Mouse (Mus musculus) midbrain, embryonic 14.5 days (tissue): ENCODE data around the gene Dennd5b. TPM values are rescaled to one million over a fixed set of nuclear protein-coding genes. Genes with fewer than 3 reads are reported as not detected.

Source experiments
- ATAC-seq: fragments of 200-750 bp; cut with Nextera tagmentation; 2 replicates; pipeline ENCODE4 v1.8.0; 2017; ENCODE audit warnings: moderate number of reproducible peaks, moderate library complexity; ENCODE audit not compliant: low FRiP score, low TSS enrichment
- DNase-seq: peaks from one replicate; pipeline ENCODE4 v3.0.0-alpha.2; 2015
- H3K27ac ChIP-seq: fragments of 300-500 bp; sonication (generic); replicated peaks from 2 replicates; pipeline ENCODE4 v1.5.1; 2014; ENCODE audit warnings: mild to moderate bottlenecking, low read depth, low read length, moderate library complexity
- H3K27me3 ChIP-seq: fragments of 300-500 bp; sonication (generic); 2 replicates; pipeline ENCODE4 v1.6.1; 2014; ENCODE audit warnings: low read length, control low read depth, mixed read lengths; ENCODE audit not compliant: control insufficient read depth, insufficient read depth
- H3K36me3 ChIP-seq: fragments of 300-500 bp; sonication (generic); 2 replicates; pipeline ENCODE4 v1.6.1; 2014; ENCODE audit warnings: low read length, control low read depth; ENCODE audit not compliant: control insufficient read depth, insufficient read depth
- H3K4me1 ChIP-seq: fragments of 300-500 bp; sonication (generic); 2 replicates; pipeline ENCODE4 v1.6.1; 2014; ENCODE audit warnings: mild to moderate bottlenecking, antibody characterized with exemption, low read length, control low read depth; ENCODE audit not compliant: control insufficient read depth, insufficient read depth
- H3K4me2 ChIP-seq: fragments of 300-500 bp; sonication (generic); 2 replicates; pipeline ENCODE4 v1.6.1; 2014; ENCODE audit warnings: mild to moderate bottlenecking, low read length, moderate library complexity
- H3K4me3 ChIP-seq: fragments of 300-500 bp; sonication (generic); replicated peaks from 2 replicates; pipeline ENCODE4 v1.5.1; 2014; ENCODE audit warnings: low read depth, low read length
- H3K9ac ChIP-seq: fragments of 300-500 bp; sonication (generic); replicated peaks from 2 replicates; pipeline ENCODE4 v1.6.1; 2014; ENCODE audit warnings: mild to moderate bottlenecking, low read length, moderate library complexity
- H3K9me3 ChIP-seq: fragments of 300-500 bp; sonication (generic); 2 replicates; pipeline ENCODE4 v1.6.1; 2016; ENCODE audit warnings: low read length, control low read depth, mixed read lengths; ENCODE audit not compliant: control insufficient read depth
- WGBS: fragments of 180-500 bp; shearing (Covaris S2); extraction: QIAGEN DNeasy Blood & Tissue Kit; methylation state at CpG from one replicate; pipeline ENCODE4 v1.1.7; 2014; 5-methylcytosine and 5-hydroxymethylcytosine counted together
- polyA plus RNA-seq: library from polyadenylated mRNA; unstranded; fragments of >200 nt; fragmentation: Nextera tagmentation; extraction: Ambion mirVana; gene quantifications from 2 replicates; pipeline ENCODE4 v1.2.1, GENCODE M21; 2014

Gene Dennd5b
- polyA plus RNA-seq, 1 experiment from 2014 or later: 24.8 TPM

- Histone ChIP-seq H3K4me1 (no peaks in the 10 kb centered on the region), H3K36me3 (no peaks in the 10 kb centered on the region), H3K27ac (no peak overlapping the region), H3K9ac (no peak overlapping the region), H3K4me3 (no peak overlapping the region), H3K4me2 (no peak overlapping the region), H3K27me3 (no peaks in the 10 kb centered on the region), H3K9me3 (no peaks in the 10 kb centered on the region)
- DNase-seq (no peak), ATAC-seq (no peak)
- WGBS: 90% methylated on average over 1 of the region's 1 CpGs
These were observed 142.8 kb downstream of the Dennd5b start for GRCm38 (mm10) chr6:148958712-148959111.

GRCm38 (mm10) chr6:148957046-148957445 lies 144.4 kb downstream of the Dennd5b start:
- ATAC-seq (no peak), DNase-seq (no peak)
- no peaks in the 10 kb centered on the region for H3K9me3 ChIP-seq
- H3K4me2 ChIP-seq: no peak overlapping the region
- no peaks in the 10 kb centered on the region for H3K36me3 ChIP-seq
- no peaks in the 10 kb centered on the region for H3K4me1 ChIP-seq
- 66% methylated on average over 3 of the region's 3 CpGs for WGBS
- no peak overlapping the region for H3K27ac ChIP-seq
- no peak overlapping the region for H3K4me3 ChIP-seq
- no peak overlapping the region for H3K9ac ChIP-seq
- H3K27me3 ChIP-seq: no peaks in the 10 kb centered on the region

- H3K9me3 ChIP-seq: no peaks in the 10 kb centered on the region
- H3K27me3 ChIP-seq: no peaks in the 10 kb centered on the region
- ATAC-seq (no peak), DNase-seq (no peak)
- H3K4me1 ChIP-seq: no peaks in the 10 kb centered on the region
- no peak overlapping the region for H3K9ac ChIP-seq
- H3K27ac ChIP-seq: no peak overlapping the region
- no peaks in the 10 kb centered on the region for H3K36me3 ChIP-seq
- no peak overlapping the region for H3K4me3 ChIP-seq
- H3K4me2 ChIP-seq: no peak overlapping the region
These were observed 145.6 kb downstream of the Dennd5b start for GRCm38 (mm10) chr6:148955641-148956420.

GRCm38 (mm10) chr6:148946881-148947405 lies 154.5 kb downstream of the Dennd5b start:
- Histone ChIP-seq H3K4me1 (peaks cover 2% of the 10 kb centered on the region; the same call in 1 of the 2 replicates), H3K4me3 (peak overlapping the region; percentile 87), H3K27me3 (no peaks in the 10 kb centered on the region), H3K27ac (peak overlapping the region; percentile 85), H3K9ac (peak overlapping the region; percentile 82), H3K4me2 (peak overlapping the region; percentile 76), H3K36me3 (no peaks in the 10 kb centered on the region), H3K9me3 (no peaks in the 10 kb centered on the region)
- WGBS: 20% methylated on average over 11 of the region's 11 CpGs
- DNase-seq: no peak
- ATAC-seq: no peak

- Histone ChIP-seq H3K4me3 (peak within 1 kb of the TSS; percentile 87), H3K27ac (peak within 1 kb of the TSS; percentile 85), H3K9ac (peak within 1 kb of the TSS; percentile 82), H3K9me3 (no peaks in the 10 kb centered on the region), H3K4me2 (peak within 1 kb of the TSS; percentile 76), H3K4me1 (peaks cover 2% of the 10 kb centered on the region; the same call in 1 of the 2 replicates), H3K36me3 (no peaks in the 10 kb centered on the region), H3K27me3 (no peaks in the 10 kb centered on the region)
- DNase-seq: peak; percentile 100
- WGBS: under 1% methylated on average over 47 of the region's 47 CpGs
- peak; percentile 81 for ATAC-seq
These were observed 155.1 kb downstream of the Dennd5b start, which contains the start of gene Sinhcaf for GRCm38 (mm10) chr6:148946409-148946742. Sinhcaf (minus strand) TSS chr6:148946467.

- Histone ChIP-seq H3K36me3 (no peaks in the 10 kb centered on the region), H3K4me1 (peaks cover 2% of the 10 kb centered on the region; the same call in 1 of the 2 replicates), H3K4me2 (peak overlapping the region; percentile 76), H3K9me3 (no peaks in the 10 kb centered on the region), H3K4me3 (peak overlapping the region; percentile 87), H3K27ac (peak overlapping the region; percentile 85), H3K27me3 (no peaks in the 10 kb centered on the region), H3K9ac (peak overlapping the region; percentile 82)
- DNase-seq (peak; percentile 78), ATAC-seq (peak; percentile 35)
- under 1% methylated on average over 72 of the region's 75 CpGs for WGBS
These were observed 155.7 kb downstream of the Dennd5b start for GRCm38 (mm10) chr6:148945509-148946408.

- WGBS: under 1% methylated on average over 90 of the region's 92 CpGs
- peak; percentile 66 for ATAC-seq
- no peaks in the 10 kb centered on the region for H3K36me3 ChIP-seq
These were observed 156.5 kb downstream of the Dennd5b start for GRCm38 (mm10) chr6:148944767-148945508.

GRCm38 (mm10) chr6:148944344-148944766 lies 157.1 kb downstream of the Dennd5b start:
- H3K27ac ChIP-seq: peak overlapping the region; percentile 85
- H3K9me3 ChIP-seq: no peaks in the 10 kb centered on the region
- ATAC-seq: no peak
- H3K9ac ChIP-seq: peak overlapping the region; percentile 82
- no peaks in the 10 kb centered on the region for H3K36me3 ChIP-seq
- WGBS: under 1% methylated on average over 30 of the region's 30 CpGs
- H3K4me3 ChIP-seq: peak overlapping the region; percentile 87
- DNase-seq: no peak
- peaks cover 2% of the 10 kb centered on the region; the same call in 1 of the 2 replicates for H3K4me1 ChIP-seq
- H3K4me2 ChIP-seq: peak overlapping the region; percentile 76
- no peaks in the 10 kb centered on the region for H3K27me3 ChIP-seq

More at GRCm38 (mm10) chr6:148944767-148945508, 156.5 kb downstream of the Dennd5b start:
- DNase-seq: peak; percentile 76
- Histone ChIP-seq H3K9me3 (no peaks in the 10 kb centered on the region), H3K4me1 (peaks cover 2% of the 10 kb centered on the region; the same call in 1 of the 2 replicates), H3K4me2 (peak overlapping the region; percentile 76), H3K27ac (peak overlapping the region; percentile 85), H3K4me3 (peak overlapping the region; percentile 87), H3K9ac (peak overlapping the region; percentile 82), H3K27me3 (no peaks in the 10 kb centered on the region)
